Comparison of ENCODE assay signal across 23 mouse cellular contexts in genomic region chr7:141660346-141660745, GRCm38 (mm10). TPM values are rescaled to one million over a fixed set of nuclear protein-coding genes. Genes with fewer than 3 reads are reported as not detected.
A peak's percentile ranks its signal among the peaks of the same experiment; 100 is the strongest.
DNase-seq lines count a peak whose midpoint lies in the region; ATAC-seq and TF ChIP-seq lines count a peak whose summit lies in the region.
"Had no signal": no experiment of that assay in that cellular context is flagged by ENCODE, and none has a peak within 500 bp of the region (broad histone marks: within the 10 kb centered on the region; RNA-seq: fewer than 3 reads in every experiment).

No protein-coding gene starts in this region.

- TF ChIP-seq CTCF in heart, postnatal 0 days (IDR thresholded peaks at IDR 0.05; ENCODE audit: low read depth): peak; percentile 21; the same call in 1 of the 2 replicates

- H3K9ac ChIP-seq in heart, postnatal 0 days (replicated peaks; ENCODE audit: low read depth, low read length): no peak overlapping the region
- H3K9ac ChIP-seq in lung, embryonic 16.5 days (ENCODE audit: low read length): no peak overlapping the region
- H3K9ac ChIP-seq: limb, embryonic 13.5 days; liver, embryonic 13.5 days had no signal

- H3K4me3 ChIP-seq in heart, postnatal 0 days (ENCODE audit: low read depth, low read length): no peak overlapping the region
- no peak overlapping the region for H3K4me3 ChIP-seq in lung, embryonic 16.5 days (ENCODE audit: low read length)
- H3K4me3 ChIP-seq: limb, embryonic 13.5 days; liver, embryonic 13.5 days; midbrain, embryonic 10.5 days had no signal

- no peaks in the 10 kb centered on the region for H3K9me3 ChIP-seq in heart, postnatal 0 days (replicated peaks; ENCODE audit: control insufficient read depth, low read length)
- H3K9me3 ChIP-seq in lung, embryonic 16.5 days (ENCODE audit: control insufficient read depth, low read length): no peaks in the 10 kb centered on the region
- H3K9me3 ChIP-seq: limb, embryonic 13.5 days; liver, embryonic 13.5 days; midbrain, embryonic 10.5 days had no signal

- no peak for TF ChIP-seq EP300 in heart, postnatal 0 days (IDR thresholded peaks at IDR 0.05; ENCODE audit: low read depth)

- WGBS in heart, postnatal 0 days: 39% methylated on average over 1 of the region's 1 CpGs
- 25% methylated on average over 1 of the region's 1 CpGs for WGBS in lung, embryonic 16.5 days

- peak; percentile 27 to 32 for DNase-seq in cerebellum, postnatal 10 days
- no peak for DNase-seq in cerebellum, adult 11-12 months
- peak; percentile 18 for DNase-seq in heart, postnatal 0 days (ENCODE audit: low spot score)
- no peak for DNase-seq in heart, postnatal 10 days
- DNase-seq in lung, adult 18-20 months: no peak
- peak; percentile 22 to 40 for DNase-seq in kidney, postnatal 4 days
- no peak for DNase-seq in ovary, postnatal 14 days (ENCODE audit: low spot score)
- DNase-seq: adrenal gland, postnatal 14 days; cerebellum, adult 18-20 months; gastrocnemius, postnatal 14 days; heart, adult 18-20 months; liver, embryonic 13.5 days; retina, postnatal 1 day; thymus, adult 2 months had no signal

- H3K27me3 ChIP-seq in heart, postnatal 0 days (ENCODE audit: control insufficient read depth, insufficient read depth, low read length): no peaks in the 10 kb centered on the region
- no peaks in the 10 kb centered on the region for H3K27me3 ChIP-seq in lung, embryonic 16.5 days (ENCODE audit: control insufficient read depth, insufficient read depth, low read depth, low read length)
- H3K27me3 ChIP-seq: liver, embryonic 13.5 days had no signal

- intact Hi-C loops in heart, postnatal 10 days (cut with DNase I): no loop called here

- H3K4me1 ChIP-seq in heart, postnatal 0 days (ENCODE audit: control insufficient read depth, insufficient read depth): peaks cover 8% of the 10 kb centered on the region
- H3K4me1 ChIP-seq in lung, embryonic 16.5 days (replicated peaks; ENCODE audit: control insufficient read depth, insufficient read depth, low read length): peaks cover 7% of the 10 kb centered on the region; the same call in 1 of the 2 replicates
- H3K4me1 ChIP-seq: limb, embryonic 13.5 days; midbrain, embryonic 10.5 days had no signal

- no peak overlapping the region for H3K27ac ChIP-seq in heart, postnatal 0 days (ENCODE audit: low read depth)
- no peak overlapping the region for H3K27ac ChIP-seq in lung, embryonic 16.5 days (ENCODE audit: low read length)
- H3K27ac ChIP-seq: kidney, postnatal 0 days; limb, embryonic 13.5 days; liver, embryonic 13.5 days; midbrain, embryonic 10.5 days had no signal

- ATAC-seq in heart, postnatal 0 days (ENCODE audit: insufficient read depth, low read depth): peak; percentile 27; the same call in 1 of the 2 replicates
- peak; percentile 34 for ATAC-seq in lung, embryonic 16.5 days (ENCODE audit: low read depth)
- ATAC-seq: activated CD4-positive, CD25-positive, alpha-beta regulatory T cell, adult 4 months; CD4-positive, CD25-positive, alpha-beta regulatory T cell, adult 4 months; forebrain, embryonic 14.5 days had no signal

- no peak overlapping the region for H3K4me2 ChIP-seq in heart, postnatal 0 days (ENCODE audit: low read depth, low read length)
- no peak overlapping the region for H3K4me2 ChIP-seq in lung, embryonic 16.5 days (ENCODE audit: low read depth, low read length)
- H3K4me2 ChIP-seq: limb, embryonic 13.5 days; liver, embryonic 13.5 days had no signal

- no peaks in the 10 kb centered on the region for H3K36me3 ChIP-seq in heart, postnatal 0 days (replicated peaks; ENCODE audit: control insufficient read depth, insufficient read depth, low read length)
- no peaks in the 10 kb centered on the region for H3K36me3 ChIP-seq in lung, embryonic 16.5 days (ENCODE audit: control insufficient read depth, insufficient read depth, low read length)
- H3K36me3 ChIP-seq: limb, embryonic 13.5 days; liver, embryonic 13.5 days; midbrain, embryonic 10.5 days had no signal

RNA-seq across cellular contexts. Expression of gene Muc6, which starts 5.2 kb away (rescaled TPM):
- not detected in 2 replicates for total RNA-seq in heart, postnatal 0 days (2014; rRNA removed; ENCODE audit: low replicate concordance)
- polyA plus RNA-seq in heart, postnatal 0 days (2015; fragmentation: Nextera tagmentation; extraction: Ambion mirVana): 0.03 and 0.04 TPM in 2 replicates
- total RNA-seq in heart, postnatal 10 days (2021): not detected
- 0.13 and 0.21 TPM in 2 replicates for polyA plus RNA-seq in lung, embryonic 16.5 days (2015; fragmentation: Nextera tagmentation; extraction: Ambion mirVana)
- total RNA-seq: adrenal gland, postnatal 14 days; gastrocnemius, postnatal 14 days; heart, adult 18-20 months; layer of hippocampus, postnatal 10 days; midbrain, postnatal 0 days had no signal

RNA-seq across cellular contexts. Expression of gene Muc2, which starts 29.8 kb away (rescaled TPM):
- total RNA-seq in heart, postnatal 0 days (2014; rRNA removed; ENCODE audit: low replicate concordance): 1.7 TPM in 1 of 2 replicates, not detected in the other
- polyA plus RNA-seq in heart, postnatal 0 days (2015; fragmentation: Nextera tagmentation; extraction: Ambion mirVana): not detected in 2 replicates
- total RNA-seq in heart, postnatal 10 days (2021): 1 to 10 TPM in 1 of 2 experiments, under 1 TPM in 1; 0.74 to 1.3 TPM
- 0.35 and 0.48 TPM in 2 replicates for polyA plus RNA-seq in lung, embryonic 16.5 days (2015; fragmentation: Nextera tagmentation; extraction: Ambion mirVana)
- polyA plus RNA-seq: activated CD4-positive, CD25-positive, alpha-beta regulatory T cell, adult 4 months; CD4-positive, CD25-positive, alpha-beta regulatory T cell, adult 4 months; forebrain, embryonic 14.5 days had no signal

Comparison
In these comparisons a context has a peak if more than half of its experiments do, and no peak if none do; other contexts are left out.
1. DNase-seq: peak in cerebellum, postnatal 10 days (2 of 2), heart, postnatal 0 days (single experiment) and kidney, postnatal 4 days (2 of 2); none in cerebellum, adult 11-12 months (single experiment), heart, postnatal 10 days (0 of 2), lung, adult 18-20 months (0 of 2) and ovary, postnatal 14 days (single experiment).